Mouse (Mus musculus): ENCODE results near the gene Tcn2.

DNA sequence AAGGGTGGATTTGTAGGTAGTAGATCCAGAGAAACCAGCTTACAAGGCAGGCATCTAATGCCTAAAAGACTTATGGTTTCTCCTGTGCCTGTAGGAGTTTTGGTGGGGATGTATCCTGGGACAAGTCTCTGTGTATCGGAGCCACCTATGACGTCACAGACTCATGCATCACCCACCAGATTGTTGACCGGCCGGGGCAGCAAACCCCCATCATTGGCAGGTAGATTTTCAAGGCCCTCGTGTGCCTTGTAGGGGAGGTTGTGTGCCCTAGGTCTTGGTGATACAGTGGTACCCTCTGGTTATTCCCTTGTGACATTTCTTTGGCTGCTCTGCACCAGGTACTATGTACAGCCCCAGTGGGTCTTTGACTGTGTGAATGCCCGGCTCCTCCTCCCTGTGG lies 44.7 kb upstream of the Tcn2 start, which contains the start of gene 4930556J24Rik:
- TF ChIP-seq MYOG (IDR thresholded peaks at IDR 0.05; ENCODE audit: control insufficient read depth in 1 of 3, insufficient read depth in 1 of 3, insufficient read length in 2 of 3, low read depth in 2 of 3): no peak
- TF ChIP-seq POLR2A (IDR thresholded peaks at IDR 0.05; ENCODE audit: insufficient read length, low read depth): no peak
